Mouse (Mus musculus) right cerebral cortex, adult 18-20 months (tissue): ENCODE data around the gene Fam120a.
A peak's percentile ranks its signal among the peaks of the same experiment; 100 is the strongest.

ENCODE experiments used
- DNase-seq: peaks from one replicate; pipeline ENCODE4 v3.0.0; 2022; ENCODE audit warnings: mixed read lengths

The Fam120a gene

GRCm38 (mm10) chr13:48911426-48911825 lies 56.4 kb downstream of the Fam120a start:
- no peak for DNase-seq

DNA sequence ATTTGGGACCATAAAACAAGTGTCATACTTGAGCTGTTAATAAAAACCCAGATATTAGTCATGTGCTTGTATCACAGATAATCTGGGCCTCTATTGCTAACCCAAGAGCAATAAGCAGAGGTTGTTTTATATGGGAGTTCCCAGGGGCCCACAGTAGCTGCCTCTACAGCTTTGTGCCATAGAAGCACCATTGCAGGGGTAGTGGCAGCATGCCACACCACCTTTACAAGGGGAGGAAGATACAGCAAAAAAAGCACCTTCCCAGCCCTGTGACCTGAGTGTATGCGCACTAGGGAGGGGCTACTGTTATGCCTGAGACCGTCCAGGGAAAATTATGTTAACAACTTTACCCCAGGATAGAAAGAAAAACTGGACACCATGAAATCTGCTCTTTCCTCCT lies 62.4 kb downstream of the Fam120a start:
- no peak for DNase-seq

DNA sequence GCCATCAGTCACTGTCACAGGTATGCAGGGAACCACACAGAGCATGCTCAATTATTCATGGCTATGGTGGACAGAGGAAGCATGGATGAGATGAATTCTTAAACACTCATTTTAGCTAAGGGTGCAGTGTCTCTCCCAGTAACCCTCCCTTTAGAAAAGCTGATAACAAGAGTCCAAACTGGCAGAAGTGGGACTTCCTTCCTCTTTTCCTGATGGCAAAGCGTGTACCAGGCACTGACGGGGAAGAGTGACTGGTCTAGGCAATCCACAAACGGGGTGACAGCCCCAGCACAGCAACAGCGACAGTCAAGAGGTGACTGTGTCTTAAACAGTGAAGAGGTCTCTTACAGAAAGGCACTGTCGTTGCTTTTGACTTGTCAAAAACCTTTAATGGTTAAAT lies 72.4 kb downstream of the Fam120a start:
- no peak for DNase-seq

DNA sequence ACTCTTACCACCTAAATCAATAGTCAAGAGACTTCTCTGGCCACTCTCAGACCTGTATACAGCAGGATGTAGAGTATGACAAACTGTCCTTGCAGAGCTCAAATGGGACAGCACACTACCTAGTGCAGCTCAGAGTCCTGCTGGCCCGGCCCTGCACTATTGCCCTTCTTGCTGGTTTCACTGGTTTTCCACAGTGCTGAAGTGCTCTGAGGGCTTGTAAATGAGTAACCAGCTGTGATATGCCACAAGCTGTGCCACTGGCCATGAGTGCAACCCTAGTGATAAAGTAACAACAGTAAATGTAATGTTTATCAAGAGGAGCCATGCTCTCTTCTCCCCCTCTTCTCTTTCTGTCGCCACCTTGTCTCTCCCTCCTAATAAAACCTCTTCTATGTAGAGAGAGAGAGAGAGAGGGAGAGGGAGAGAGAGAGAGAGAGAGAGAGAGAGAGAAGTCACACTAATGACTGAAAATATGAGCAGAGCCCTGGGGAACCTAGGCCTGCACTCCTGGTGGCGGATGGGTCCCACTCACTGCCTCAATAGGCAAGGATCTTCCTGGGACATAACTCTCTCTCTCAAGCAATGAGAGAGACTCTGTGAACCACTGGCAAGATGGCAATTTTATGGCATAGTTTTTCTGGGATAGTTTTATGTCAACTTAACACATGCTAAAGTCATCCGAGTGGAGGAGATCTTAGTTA lies 77.4 kb downstream of the Fam120a start:
- DNase-seq, result no peak

- peak; percentile 99 for DNase-seq
Measured at GRCm38 (mm10) chr13:48878534-48878933, 89.3 kb downstream of the Fam120a start.

DNA sequence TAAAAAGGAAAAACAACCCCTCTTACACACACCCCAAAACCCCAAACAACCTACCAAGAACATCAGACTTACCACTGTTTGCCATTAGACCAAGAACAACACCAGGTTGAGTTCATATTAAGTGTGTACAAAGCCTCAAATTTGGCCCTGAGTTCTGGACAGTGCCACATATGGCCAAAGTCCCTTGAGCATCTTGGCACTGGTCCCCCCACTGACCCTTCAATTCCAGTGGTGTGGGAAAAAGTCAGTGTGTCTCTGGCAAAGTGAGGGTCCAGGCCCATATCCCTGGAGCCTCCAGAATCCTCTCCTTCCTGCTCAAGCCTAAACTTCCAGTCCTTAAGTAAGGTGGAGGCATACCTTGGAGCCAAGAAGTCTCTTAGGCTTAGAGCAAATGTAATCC lies 90.0 kb downstream of the Fam120a start:
- DNase-seq, result no peak

DNA sequence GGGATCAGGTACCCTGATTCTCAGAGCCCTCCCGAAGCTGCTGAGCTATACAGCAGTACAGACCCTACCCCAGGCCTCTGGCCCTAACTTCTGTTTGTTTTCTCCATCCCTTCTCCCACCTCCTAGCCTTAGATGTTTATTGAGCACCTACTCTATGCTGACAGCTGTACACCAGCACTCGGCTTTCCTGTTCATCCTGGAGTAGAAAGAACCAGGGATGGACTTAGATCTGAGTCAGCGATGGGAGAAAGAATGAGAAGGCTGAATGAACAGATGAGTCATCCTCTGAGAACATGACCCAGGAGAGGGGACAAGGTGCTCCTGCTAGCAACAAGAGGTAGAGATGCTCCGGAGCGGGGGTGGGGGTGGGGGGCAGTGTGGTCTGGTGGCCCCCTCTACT lies 95.1 kb downstream of the Fam120a start:
- no peak for DNase-seq

DNA sequence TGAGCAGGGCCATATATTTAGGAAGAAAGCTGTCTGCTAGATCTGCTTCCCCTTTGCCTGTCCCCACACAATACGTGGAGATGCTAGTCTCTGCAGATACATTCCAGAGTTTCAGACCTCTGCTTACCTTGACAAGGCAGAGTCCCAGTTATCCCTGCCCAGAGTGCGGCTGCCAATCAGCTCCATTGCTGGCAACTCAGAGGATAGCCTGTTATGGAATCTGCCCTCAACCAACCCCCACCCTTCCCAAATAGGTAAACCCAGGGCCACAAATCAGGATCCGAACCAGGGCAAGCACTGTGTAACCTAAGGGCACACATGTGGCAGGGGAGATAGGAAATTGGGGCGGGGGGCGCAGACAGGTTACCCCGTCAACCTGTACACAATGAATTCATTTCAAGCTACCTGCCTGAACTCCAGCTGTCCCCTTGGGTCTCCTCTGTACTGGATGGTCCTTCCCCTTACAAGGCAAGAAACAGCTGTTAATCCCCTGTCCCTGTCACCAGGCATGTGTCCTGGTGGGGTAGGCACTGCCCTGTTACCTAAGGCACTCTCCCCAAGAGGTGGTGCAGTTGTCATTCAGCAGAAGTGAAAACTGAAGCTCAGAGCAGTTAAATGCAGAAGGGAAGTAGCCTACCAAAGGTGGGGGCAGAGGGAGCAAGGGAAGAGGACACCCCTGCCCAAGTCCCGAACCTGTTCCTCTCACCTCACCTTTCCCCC lies 95.8 kb downstream of the Fam120a start:
- no peak for DNase-seq

- no peak for DNase-seq
Measured at GRCm38 (mm10) chr13:48870771-48871731, 96.8 kb downstream of the Fam120a start, which contains the start of gene Phf2. Phf2 (minus strand) TSS chr13:48871119.

GRCm38 (mm10) chr13:48869950-48870770 lies 97.7 kb downstream of the Fam120a start:
- DNase-seq, result no peak

- DNase-seq, result no peak
Measured at GRCm38 (mm10) chr13:48869600-48869949, 98.2 kb downstream of the Fam120a start.

DNA sequence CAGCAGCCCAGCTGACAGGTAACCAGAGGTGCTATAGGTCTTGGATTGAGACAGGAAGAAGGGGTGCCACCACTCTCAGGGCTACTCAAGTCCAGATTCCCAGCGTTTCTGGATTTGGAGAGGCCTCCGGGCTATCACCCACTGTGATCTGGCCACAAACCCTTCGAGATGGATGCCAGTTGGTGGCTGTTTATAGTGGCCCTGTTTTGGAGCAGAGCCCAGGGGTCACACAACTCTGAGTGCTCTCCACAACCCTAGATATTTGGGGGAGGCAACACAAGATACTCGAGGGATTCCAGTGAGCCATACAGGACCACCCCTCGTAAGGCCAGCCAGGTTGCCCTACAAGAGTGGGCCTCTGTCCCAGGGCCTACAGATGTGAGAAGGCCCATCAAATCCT lies 98.7 kb downstream of the Fam120a start:
- no peak for DNase-seq

GRCm38 (mm10) chr13:48864673-48865356 lies 103.0 kb downstream of the Fam120a start:
- DNase-seq, result no peak

- no peak for DNase-seq
Measured at GRCm38 (mm10) chr13:48863556-48863955, 104.3 kb downstream of the Fam120a start.

GRCm38 (mm10) chr13:48861913-48862312 lies 105.9 kb downstream of the Fam120a start:
- DNase-seq, result no peak

GRCm38 (mm10) chr13:48858779-48859178 lies 109.0 kb downstream of the Fam120a start:
- no peak for DNase-seq

DNA sequence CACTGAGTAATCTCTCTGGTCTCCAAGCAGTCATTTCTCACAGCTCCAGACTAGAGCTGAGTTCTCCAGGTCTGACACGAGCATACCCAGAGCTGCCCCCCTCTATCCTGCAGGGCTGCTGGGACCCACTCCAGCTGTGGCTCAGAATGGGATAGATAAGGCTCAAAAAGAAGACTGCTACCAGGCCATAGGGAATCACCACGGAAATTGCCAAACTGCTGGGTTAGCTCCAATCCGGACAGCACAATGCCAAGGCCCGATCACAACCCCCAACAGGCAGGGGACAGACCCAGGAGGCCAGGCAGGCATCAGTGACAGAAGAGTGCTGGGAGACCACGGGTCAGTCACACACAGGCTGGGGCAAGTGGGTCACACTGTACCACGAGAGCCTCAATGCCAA lies 109.8 kb downstream of the Fam120a start:
- DNase-seq, result no peak

GRCm38 (mm10) chr13:48857246-48857932 lies 110.4 kb downstream of the Fam120a start:
- no peak for DNase-seq

DNA sequence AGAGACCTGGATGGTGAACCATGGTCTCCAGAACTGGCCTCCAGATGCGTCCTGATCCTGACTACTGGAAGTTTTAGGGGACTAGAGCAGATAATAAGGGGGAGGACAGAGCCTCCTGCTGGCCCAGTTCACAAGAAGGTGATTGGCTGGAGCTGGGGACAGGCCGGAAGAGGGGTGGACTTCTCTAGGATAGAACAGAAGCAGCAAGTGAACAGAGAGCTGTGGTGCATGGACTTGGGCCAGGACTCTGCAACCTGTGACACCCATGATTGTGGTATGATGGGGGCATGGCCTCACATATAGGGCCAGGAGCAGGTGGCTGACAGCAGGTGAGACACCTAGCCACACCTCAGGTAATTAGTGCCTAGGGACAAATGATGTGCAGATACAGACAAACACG lies 113.9 kb downstream of the Fam120a start:
- DNase-seq, result no peak

GRCm38 (mm10) chr13:48853475-48853874 lies 114.3 kb downstream of the Fam120a start:
- DNase-seq, result no peak

GRCm38 (mm10) chr13:48852859-48853258 lies 115.0 kb downstream of the Fam120a start:
- no peak for DNase-seq
